Mouse (Mus musculus): ENCODE measurements around the gene Mamdc2. TPM values are rescaled to one million over a fixed set of nuclear protein-coding genes. Genes with fewer than 3 reads are reported as not detected.

Mamdc2 gene
- total and polyA plus RNA-seq, 3 experiments: not detected

GRCm38 (mm10) chr19:23388862-23389272 lies 59.4 kb downstream of the Mamdc2 start:
- Histone ChIP-seq H3K79me2 (ENCODE audit: control insufficient read depth, insufficient read depth, low read length, poor library complexity) (no peaks in the 10 kb centered on the region), H3K4me3 (ENCODE audit: control insufficient read depth in 1 of 2, insufficient read depth in 1 of 2, low read depth in 2 of 2, low read length in 2 of 2) (no peak overlapping the region), H3K27me3 (ENCODE audit: control insufficient read depth in 1 of 2, insufficient read depth in 2 of 2, low read length in 2 of 2) (no peaks in the 10 kb centered on the region), H3K27ac (ENCODE audit: control insufficient read depth, low read depth, low read length) (no peak overlapping the region), H3K4me1 (ENCODE audit: control insufficient read depth in 1 of 2, insufficient read depth in 2 of 2, low read length in 2 of 2) (no peaks in the 10 kb centered on the region), H3K9me3 (replicated peaks; ENCODE audit: insufficient read depth, low read length) (no peaks in the 10 kb centered on the region), H3K36me3 (ENCODE audit: control insufficient read depth in 1 of 2, insufficient read depth in 2 of 2, low read length in 2 of 2) (no peaks in the 10 kb centered on the region), H3K9ac (ENCODE audit: control insufficient read depth, low read depth, low read length, poor library complexity, severe bottlenecking) (no peak overlapping the region)
- DNase-seq (ENCODE audit: low read depth, low spot score): no peak
- TF ChIP-seq UBTF (IDR thresholded peaks at IDR 0.05; ENCODE audit: borderline replicate concordance, insufficient read depth, low read depth, low read length) (no peak), POLR2AphosphoS2 (IDR thresholded peaks at IDR 0.05; ENCODE audit: low read length) (no peak), TAL1 (IDR thresholded peaks at IDR 0.05; ENCODE audit: low read length) (no peak), SMC3 (IDR thresholded peaks at IDR 0.05; ENCODE audit: low read depth, low read length) (no peak), CHD1 (IDR thresholded peaks at IDR 0.05; ENCODE audit: low read depth, low read length) (no peak), HCFC1 (IDR thresholded peaks at IDR 0.05; ENCODE audit: low read depth, low read length) (no peak), USF2 (IDR thresholded peaks at IDR 0.05; ENCODE audit: borderline replicate concordance in 1 of 2, insufficient read depth in 1 of 2, low read depth in 1 of 2, low read length in 2 of 2) (no peak)

- Histone ChIP-seq H3K27ac (ENCODE audit: control insufficient read depth, low read depth, low read length) (no peak overlapping the region), H3K36me3 (ENCODE audit: control insufficient read depth in 1 of 2, insufficient read depth in 2 of 2, low read length in 2 of 2) (no peaks in the 10 kb centered on the region), H3K79me2 (ENCODE audit: control insufficient read depth, insufficient read depth, low read length, poor library complexity) (no peaks in the 10 kb centered on the region), H3K9ac (ENCODE audit: control insufficient read depth, low read depth, low read length, poor library complexity, severe bottlenecking) (no peak overlapping the region), H3K27me3 (ENCODE audit: control insufficient read depth in 1 of 2, insufficient read depth in 2 of 2, low read length in 2 of 2) (no peaks in the 10 kb centered on the region), H3K4me3 (ENCODE audit: control insufficient read depth in 1 of 2, insufficient read depth in 1 of 2, low read depth in 2 of 2, low read length in 2 of 2) (no peak overlapping the region), H3K4me1 (ENCODE audit: control insufficient read depth in 1 of 2, insufficient read depth in 2 of 2, low read length in 2 of 2) (no peaks in the 10 kb centered on the region), H3K9me3 (replicated peaks; ENCODE audit: insufficient read depth, low read length) (no peaks in the 10 kb centered on the region)
- no peak for DNase-seq (ENCODE audit: low read depth, low spot score)
- no peak for TF ChIP-seq ETS1 (IDR thresholded peaks at IDR 0.05; ENCODE audit: low read depth, low read length)
- no peak for TF ChIP-seq ZMIZ1 (IDR thresholded peaks at IDR 0.05; ENCODE audit: low read depth, low read length)
- TF ChIP-seq GATA1 (IDR thresholded peaks at IDR 0.05; ENCODE audit: low read depth, low read length): no peak
- no peak for TF ChIP-seq ELF1 (IDR thresholded peaks at IDR 0.05; ENCODE audit: low read depth, low read length)
- TF ChIP-seq ZKSCAN1 (IDR thresholded peaks at IDR 0.05; ENCODE audit: low read depth, low read length): no peak
- TF ChIP-seq MYC (IDR thresholded peaks at IDR 0.05; ENCODE audit: low read depth, low read length): no peak
Observed at GRCm38 (mm10) chr19:23388083-23388861, 60.0 kb downstream of the Mamdc2 start.

- H3K36me3 ChIP-seq (ENCODE audit: control insufficient read depth in 1 of 2, insufficient read depth in 2 of 2, low read length in 2 of 2): no peaks in the 10 kb centered on the region
Observed at GRCm38 (mm10) chr19:23382396-23382795, 65.8 kb downstream of the Mamdc2 start.

More at GRCm38 (mm10) chr19:23382396-23382795, 65.8 kb downstream of the Mamdc2 start:
- no peak overlapping the region for H3K9ac ChIP-seq (ENCODE audit: control insufficient read depth, low read depth, low read length, poor library complexity, severe bottlenecking)
- no peaks in the 10 kb centered on the region for H3K9me3 ChIP-seq (replicated peaks; ENCODE audit: insufficient read depth, low read length)
- H3K27me3 ChIP-seq (ENCODE audit: control insufficient read depth in 1 of 2, insufficient read depth in 2 of 2, low read length in 2 of 2): no peaks in the 10 kb centered on the region
- H3K4me1 ChIP-seq (ENCODE audit: control insufficient read depth in 1 of 2, insufficient read depth in 2 of 2, low read length in 2 of 2): no peaks in the 10 kb centered on the region
- no peak overlapping the region for H3K27ac ChIP-seq (ENCODE audit: control insufficient read depth, low read depth, low read length)
- no peak for TF ChIP-seq ZNF384 (IDR thresholded peaks at IDR 0.05; ENCODE audit: low read depth, low read length)
- TF ChIP-seq SIN3A (IDR thresholded peaks at IDR 0.05; ENCODE audit: low read length): no peak
- no peak for TF ChIP-seq MYB (IDR thresholded peaks at IDR 0.05; ENCODE audit: low read depth, low read length)
- no peak for TF ChIP-seq MAX (IDR thresholded peaks at IDR 0.05; ENCODE audit: low read length)
- no peak for TF ChIP-seq MYC (IDR thresholded peaks at IDR 0.05; ENCODE audit: low read depth, low read length)
- TF ChIP-seq BHLHE40 (IDR thresholded peaks at IDR 0.05; ENCODE audit: borderline replicate concordance, low read depth, low read length): no peak
- TF ChIP-seq USF2 (IDR thresholded peaks at IDR 0.05; ENCODE audit: borderline replicate concordance in 1 of 2, insufficient read depth in 1 of 2, low read depth in 1 of 2, low read length in 2 of 2): no peak
- TF ChIP-seq POLR2AphosphoS2 (IDR thresholded peaks at IDR 0.05; ENCODE audit: low read length): no peak
- no peak for TF ChIP-seq USF1 (IDR thresholded peaks at IDR 0.05; ENCODE audit: low read depth, low read length)
- TF ChIP-seq CTCF (IDR thresholded peaks at IDR 0.05 in 2 of 3, conservative IDR thresholded peaks at IDR 0.05 in 1 of 3; ENCODE audit: control insufficient read depth in 1 of 3, insufficient read depth in 1 of 3, low read depth in 2 of 3, low read length in 3 of 3, poor library complexity in 1 of 3, severe bottlenecking in 1 of 3): no peak
- no peak for TF ChIP-seq GATA1 (IDR thresholded peaks at IDR 0.05; ENCODE audit: low read depth, low read length)
- DNase-seq (ENCODE audit: low read depth, low spot score): no peak
- no peaks in the 10 kb centered on the region for H3K79me2 ChIP-seq (ENCODE audit: control insufficient read depth, insufficient read depth, low read length, poor library complexity)
- H3K4me3 ChIP-seq (ENCODE audit: control insufficient read depth in 1 of 2, insufficient read depth in 1 of 2, low read depth in 2 of 2, low read length in 2 of 2): no peak overlapping the region

Measured in MEL (cell line).